Mouse (Mus musculus): ENCODE measurements around the gene Gm38431. TPM values are rescaled to one million over a fixed set of nuclear protein-coding genes. Genes with fewer than 3 reads are reported as not detected.

Gm38431 gene
- total RNA-seq (2014; rRNA removed) (2.1 and 5.8 TPM in 2 replicates), polyA plus RNA-seq (2015; fragmentation: Nextera tagmentation; extraction: Ambion mirVana) (0.38 and 0.48 TPM in 2 replicates)

DNA sequence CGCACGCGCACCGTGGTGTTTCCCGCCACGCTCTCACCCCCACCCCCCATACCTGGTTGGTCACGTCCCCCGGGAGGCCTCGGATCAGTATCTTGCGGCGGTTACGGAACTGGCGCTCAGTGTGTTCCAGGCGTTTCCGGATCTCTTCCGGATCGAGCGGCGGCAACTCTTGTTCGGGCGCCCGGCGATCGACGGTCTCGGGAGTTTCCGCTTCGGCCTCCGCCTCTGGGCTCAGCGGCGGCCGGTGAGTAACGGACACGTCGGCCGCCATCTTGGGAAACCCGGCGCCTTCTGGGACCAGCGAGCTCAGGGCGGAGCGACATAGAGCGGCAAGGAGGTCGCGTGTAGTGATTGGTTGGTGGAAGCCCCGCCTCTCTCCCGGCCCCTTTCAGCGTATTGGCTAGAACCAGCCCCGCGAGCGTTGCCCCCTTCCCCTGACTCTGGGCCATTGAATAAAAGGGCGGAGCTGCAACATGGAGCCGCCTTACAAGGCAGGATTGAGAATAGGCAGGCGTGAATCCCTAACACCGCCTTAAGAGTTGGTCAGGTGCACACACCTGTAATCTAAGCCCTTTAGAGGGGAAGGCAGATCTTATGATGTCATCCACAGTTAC is at the start of gene Gm38431, which contains the start of gene Raver1:
Gene Gm38431 (minus strand): TSS at position 291 of the 614 bp plus-strand sequence.
Gene Raver1 (minus strand): TSS at position 302 of the 614 bp plus-strand sequence.
- H3K36me3 ChIP-seq (ENCODE audit: insufficient read depth, low read length) = peaks cover 20% of the 10 kb centered on the region
- H3K4me2 ChIP-seq (ENCODE audit: low read depth, low read length, poor library complexity, severe bottlenecking) = peak within 1 kb of the TSS; percentile 84
- no peaks in the 10 kb centered on the region for H3K27me3 ChIP-seq (ENCODE audit: insufficient read depth, low read length)
- DNase-seq (ENCODE audit: low spot score) (peak; percentile 99), ATAC-seq (ENCODE audit: low FRiP score) (peak; percentile 99)
- no peak for TF ChIP-seq CTCF (IDR thresholded peaks at IDR 0.05)
- H3K27ac ChIP-seq (ENCODE audit: low read depth, low read length) = peak within 1 kb of the TSS; percentile 92
- no peaks in the 10 kb centered on the region for H3K9me3 ChIP-seq (ENCODE audit: low read length)
- H3K4me1 ChIP-seq (ENCODE audit: insufficient read depth, low read length) = peaks cover 9% of the 10 kb centered on the region
- H3K4me3 ChIP-seq (ENCODE audit: low read depth, low read length) = peak within 1 kb of the TSS; percentile 65
- WGBS = under 1% methylated on average over 54 of the region's 54 CpGs
- peak within 1 kb of the TSS; percentile 67 for H3K9ac ChIP-seq (replicated peaks; ENCODE audit: low read length, poor library complexity, severe bottlenecking)

DNA sequence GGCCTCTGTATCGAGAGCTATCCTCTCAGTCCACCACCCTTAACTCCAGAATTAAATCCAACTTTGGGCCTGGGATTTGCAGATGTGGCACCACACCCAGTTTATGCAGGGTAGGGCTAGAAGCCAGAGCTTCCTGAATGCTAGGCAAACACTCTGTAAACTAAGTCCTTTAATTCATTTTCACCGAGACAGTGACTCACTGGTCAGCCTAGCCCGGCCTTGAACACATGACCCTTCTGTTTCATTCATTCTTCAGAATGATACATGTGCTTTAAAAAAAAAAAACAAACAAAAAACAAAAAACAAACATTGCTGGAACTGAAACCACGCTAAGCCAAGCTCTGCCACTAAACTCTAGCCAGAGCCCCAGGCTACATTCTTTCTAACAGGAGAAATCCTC is 46.6 kb upstream of the Gm38431 start:
- TF ChIP-seq CTCF (IDR thresholded peaks at IDR 0.05) = no peak
- H3K9me3 ChIP-seq (ENCODE audit: low read length) = no peaks in the 10 kb centered on the region
- DNase-seq (ENCODE audit: low spot score) (no peak), ATAC-seq (ENCODE audit: low FRiP score) (no peak)
- no peak overlapping the region for H3K4me2 ChIP-seq (ENCODE audit: low read depth, low read length, poor library complexity, severe bottlenecking)
- H3K9ac ChIP-seq (replicated peaks; ENCODE audit: low read length, poor library complexity, severe bottlenecking) = no peak overlapping the region
- 87% methylated on average over 4 of the region's 4 CpGs for WGBS
- no peaks in the 10 kb centered on the region for H3K27me3 ChIP-seq (ENCODE audit: insufficient read depth, low read length)
- no peak overlapping the region for H3K27ac ChIP-seq (ENCODE audit: low read depth, low read length)
- H3K36me3 ChIP-seq (ENCODE audit: insufficient read depth, low read length) = peaks cover 48% of the 10 kb centered on the region
- H3K4me1 ChIP-seq (ENCODE audit: insufficient read depth, low read length) = no peaks in the 10 kb centered on the region
- no peak overlapping the region for H3K4me3 ChIP-seq (ENCODE audit: low read depth, low read length)

DNA sequence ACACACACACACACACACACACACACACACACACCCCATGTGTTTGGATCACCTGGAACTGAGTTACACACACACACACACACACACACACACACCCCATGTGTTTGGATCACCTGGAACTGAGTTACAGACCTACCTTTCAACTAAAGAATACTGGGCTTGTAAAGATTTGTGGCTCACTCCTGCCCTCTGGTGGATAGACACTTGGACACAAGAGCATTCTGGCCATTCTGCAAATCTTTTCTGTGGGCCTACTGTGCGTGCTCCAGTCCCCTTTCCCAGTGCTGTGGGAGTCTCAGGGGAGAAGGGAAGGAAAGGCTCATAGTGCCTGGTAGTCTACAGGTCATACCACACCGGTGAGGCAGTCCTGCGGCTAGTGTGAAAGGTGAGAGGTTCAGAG is 45.4 kb upstream of the Gm38431 start:
- peak; percentile 82 for TF ChIP-seq CTCF (IDR thresholded peaks at IDR 0.05)
- Histone ChIP-seq H3K27ac (ENCODE audit: low read depth, low read length) (no peak overlapping the region), H3K27me3 (ENCODE audit: insufficient read depth, low read length) (no peaks in the 10 kb centered on the region), H3K4me2 (ENCODE audit: low read depth, low read length, poor library complexity, severe bottlenecking) (no peak overlapping the region), H3K4me3 (ENCODE audit: low read depth, low read length) (no peak overlapping the region), H3K9me3 (ENCODE audit: low read length) (no peaks in the 10 kb centered on the region), H3K4me1 (ENCODE audit: insufficient read depth, low read length) (no peaks in the 10 kb centered on the region), H3K9ac (replicated peaks; ENCODE audit: low read length, poor library complexity, severe bottlenecking) (no peak overlapping the region), H3K36me3 (ENCODE audit: insufficient read depth, low read length) (peaks cover 39% of the 10 kb centered on the region)
- ATAC-seq (ENCODE audit: low FRiP score) (no peak), DNase-seq (ENCODE audit: low spot score) (peak; percentile 69)
- WGBS = 55% methylated on average over 3 of the region's 3 CpGs

DNA sequence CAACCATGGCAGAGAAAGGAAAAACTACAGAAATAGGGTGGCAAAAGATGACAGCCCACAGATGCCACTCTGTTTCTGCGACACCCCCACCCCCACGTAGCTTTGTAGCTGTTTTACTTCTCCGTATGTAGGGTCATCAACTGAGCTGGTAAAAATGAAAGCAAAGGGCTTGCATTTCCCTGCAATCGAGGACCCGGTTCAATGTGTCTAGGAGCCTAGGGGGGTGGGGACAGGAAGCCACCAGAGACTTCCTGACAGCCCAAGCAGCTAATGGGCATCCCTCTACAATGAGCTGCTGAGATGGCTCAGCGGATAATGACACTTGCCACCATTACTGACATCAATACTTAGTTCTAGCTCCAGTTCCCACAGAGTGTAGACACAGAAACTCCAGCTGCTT is 44.6 kb upstream of the Gm38431 start:
- TF ChIP-seq CTCF (IDR thresholded peaks at IDR 0.05) = no peak
- H3K36me3 ChIP-seq (ENCODE audit: insufficient read depth, low read length) = peaks cover 32% of the 10 kb centered on the region
- no peak for ATAC-seq (ENCODE audit: low FRiP score)
- H3K9me3 ChIP-seq (ENCODE audit: low read length) = no peaks in the 10 kb centered on the region
- H3K4me2 ChIP-seq (ENCODE audit: low read depth, low read length, poor library complexity, severe bottlenecking) = no peak overlapping the region
- WGBS = 87% methylated on average over 6 of the region's 6 CpGs
- H3K27ac ChIP-seq (ENCODE audit: low read depth, low read length) = no peak overlapping the region
- H3K9ac ChIP-seq (replicated peaks; ENCODE audit: low read length, poor library complexity, severe bottlenecking) = no peak overlapping the region
- no peak overlapping the region for H3K4me3 ChIP-seq (ENCODE audit: low read depth, low read length)
- no peaks in the 10 kb centered on the region for H3K27me3 ChIP-seq (ENCODE audit: insufficient read depth, low read length)
- no peaks in the 10 kb centered on the region for H3K4me1 ChIP-seq (ENCODE audit: insufficient read depth, low read length)
- no peak for DNase-seq (ENCODE audit: low spot score)

DNA sequence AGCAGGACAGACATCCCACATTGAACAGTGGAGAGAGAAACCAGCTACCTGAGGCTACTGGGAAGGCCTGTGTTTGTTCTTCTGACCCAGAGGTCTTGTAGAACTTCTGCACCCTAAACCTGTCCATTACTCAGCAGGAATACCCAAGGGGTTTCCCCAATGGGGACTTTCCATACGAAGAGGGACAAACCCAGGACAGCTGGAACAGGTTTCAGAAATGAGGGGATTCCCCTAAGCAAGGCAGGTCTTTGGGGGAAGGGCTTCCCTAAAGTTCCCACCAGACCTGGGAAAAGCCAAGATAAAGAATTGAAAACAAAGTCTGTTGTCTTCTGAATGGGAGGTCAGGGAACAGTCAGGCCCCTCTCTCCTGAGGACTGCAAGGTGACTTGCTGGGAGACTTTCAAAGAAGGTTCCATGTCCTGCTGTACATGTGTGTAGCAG is 44.2 kb upstream of the Gm38431 start:
- Histone ChIP-seq H3K9ac (replicated peaks; ENCODE audit: low read length, poor library complexity, severe bottlenecking) (no peak overlapping the region), H3K27me3 (ENCODE audit: insufficient read depth, low read length) (no peaks in the 10 kb centered on the region), H3K27ac (ENCODE audit: low read depth, low read length) (no peak overlapping the region), H3K4me1 (ENCODE audit: insufficient read depth, low read length) (no peaks in the 10 kb centered on the region), H3K9me3 (ENCODE audit: low read length) (no peaks in the 10 kb centered on the region), H3K4me2 (ENCODE audit: low read depth, low read length, poor library complexity, severe bottlenecking) (no peak overlapping the region), H3K4me3 (ENCODE audit: low read depth, low read length) (no peak overlapping the region), H3K36me3 (ENCODE audit: insufficient read depth, low read length) (peaks cover 28% of the 10 kb centered on the region)
- WGBS = 77% methylated on average over 1 of the region's 1 CpGs
- no peak for TF ChIP-seq CTCF (IDR thresholded peaks at IDR 0.05)
- ATAC-seq (ENCODE audit: low FRiP score) (no peak), DNase-seq (ENCODE audit: low spot score) (no peak)

DNA sequence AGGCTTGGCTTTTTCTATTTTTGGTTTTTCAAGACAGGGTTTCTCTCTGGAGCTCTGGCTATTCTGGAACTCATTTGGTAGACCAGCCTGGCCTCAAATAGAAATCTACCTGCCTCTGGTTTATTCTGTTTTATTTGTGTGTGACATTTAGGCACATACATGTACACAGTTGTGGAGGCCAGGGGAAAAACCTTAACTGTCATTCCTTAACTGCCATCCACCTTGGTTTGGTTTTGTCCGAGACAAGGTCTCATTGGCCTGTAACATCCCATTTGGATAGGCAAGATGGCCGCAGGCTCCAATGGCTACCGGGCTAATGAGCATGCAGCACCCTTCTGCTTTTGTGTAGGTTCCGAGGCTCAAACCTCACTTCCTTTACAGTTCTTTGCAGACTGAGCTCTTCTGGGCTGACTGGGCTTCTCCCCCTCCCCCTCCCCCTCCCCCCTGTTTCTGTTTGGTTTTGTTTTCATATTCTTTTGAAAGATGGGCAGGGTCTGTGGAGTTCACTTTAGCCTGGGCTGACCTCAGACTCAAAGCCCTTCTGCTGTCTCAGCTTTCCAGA is 43.6 kb upstream of the Gm38431 start:
- DNase-seq (ENCODE audit: low spot score) (no peak), ATAC-seq (ENCODE audit: low FRiP score) (no peak)
- Histone ChIP-seq H3K27ac (ENCODE audit: low read depth, low read length) (no peak overlapping the region), H3K27me3 (ENCODE audit: insufficient read depth, low read length) (no peaks in the 10 kb centered on the region), H3K4me3 (ENCODE audit: low read depth, low read length) (no peak overlapping the region), H3K36me3 (ENCODE audit: insufficient read depth, low read length) (peaks cover 22% of the 10 kb centered on the region), H3K4me2 (ENCODE audit: low read depth, low read length, poor library complexity, severe bottlenecking) (no peak overlapping the region), H3K9ac (replicated peaks; ENCODE audit: low read length, poor library complexity, severe bottlenecking) (no peak overlapping the region), H3K4me1 (ENCODE audit: insufficient read depth, low read length) (0 out of 2 replicates have a peak, but pooled peaks cover 2% of the 10 kb centered on the region), H3K9me3 (ENCODE audit: low read length) (no peaks in the 10 kb centered on the region)
- no peak for TF ChIP-seq CTCF (IDR thresholded peaks at IDR 0.05)
- 81% methylated on average over 4 of the region's 4 CpGs for WGBS
